Mouse (Mus musculus): ENCODE measurements around the gene Nek8.
"Not testable (repeated sequence)": the region's sequence is repeated elsewhere in the genome, so short reads cannot be mapped to it uniquely, and the experiment has no call there.

Nek8 gene

GRCm38 (mm10) chr11:78140665-78141064 lies 35.8 kb downstream of the Nek8 start:
- DNase-seq (ENCODE audit: low spot score) = no peak

- no peak for DNase-seq (ENCODE audit: low spot score)
Observed at GRCm38 (mm10) chr11:78138023-78138422, 38.5 kb downstream of the Nek8 start.

GRCm38 (mm10) chr11:78137584-78137983 lies 38.9 kb downstream of the Nek8 start:
- DNase-seq (ENCODE audit: low spot score) = no peak

GRCm38 (mm10) chr11:78136132-78136531 lies 40.3 kb downstream of the Nek8 start:
- DNase-seq (ENCODE audit: low spot score) = no peak

GRCm38 (mm10) chr11:78135314-78135713 lies 41.2 kb downstream of the Nek8 start:
- not testable (repeated sequence) for DNase-seq (ENCODE audit: low spot score)

- DNase-seq (ENCODE audit: low spot score) = no peak
Observed at GRCm38 (mm10) chr11:78134344-78134743, 42.1 kb downstream of the Nek8 start.

- DNase-seq (ENCODE audit: low spot score) = no peak
Observed at GRCm38 (mm10) chr11:78133915-78134314, 42.6 kb downstream of the Nek8 start.

GRCm38 (mm10) chr11:78129458-78129857 lies 47.0 kb downstream of the Nek8 start:
- DNase-seq (ENCODE audit: low spot score) = no peak

GRCm38 (mm10) chr11:78126739-78127138 lies 49.7 kb downstream of the Nek8 start:
- no peak for DNase-seq (ENCODE audit: low spot score)

GRCm38 (mm10) chr11:78125691-78126090 lies 50.8 kb downstream of the Nek8 start:
- no peak for DNase-seq (ENCODE audit: low spot score)

GRCm38 (mm10) chr11:78123782-78124181 lies 52.7 kb downstream of the Nek8 start:
- DNase-seq (ENCODE audit: low spot score) = no peak

GRCm38 (mm10) chr11:78122815-78123214 lies 53.7 kb downstream of the Nek8 start:
- no peak for DNase-seq (ENCODE audit: low spot score)

GRCm38 (mm10) chr11:78121176-78121575 lies 55.3 kb downstream of the Nek8 start:
- DNase-seq (ENCODE audit: low spot score) = no peak

GRCm38 (mm10) chr11:78119898-78120297 lies 56.6 kb downstream of the Nek8 start:
- DNase-seq (ENCODE audit: low spot score) = no peak

GRCm38 (mm10) chr11:78118467-78118866 lies 58.0 kb downstream of the Nek8 start:
- DNase-seq (ENCODE audit: low spot score) = no peak

GRCm38 (mm10) chr11:78116146-78116410 lies 60.4 kb downstream of the Nek8 start:
- DNase-seq (ENCODE audit: low spot score) = no peak
